Mouse (Mus musculus) kidney, adult 2 months (tissue): ENCODE results near the gene Atp6v1e1.

Experiments
- CTCF ChIP-seq: fragments of 200-500 bp; conservative IDR thresholded peaks from 2 replicates; pipeline ENCODE4 v1.5.1; 2011; ENCODE audit warnings: low read depth, mild to moderate bottlenecking, control low read depth, low read length, moderate library complexity, mixed read lengths; ENCODE audit not compliant: insufficient read depth, insufficient read length
- POLR2A ChIP-seq: fragments of 200-500 bp; IDR thresholded peaks from one replicate; pipeline ENCODE4 v1.6.1; 2011; ENCODE audit warnings: low read depth, low read length, control low read depth

DNA sequence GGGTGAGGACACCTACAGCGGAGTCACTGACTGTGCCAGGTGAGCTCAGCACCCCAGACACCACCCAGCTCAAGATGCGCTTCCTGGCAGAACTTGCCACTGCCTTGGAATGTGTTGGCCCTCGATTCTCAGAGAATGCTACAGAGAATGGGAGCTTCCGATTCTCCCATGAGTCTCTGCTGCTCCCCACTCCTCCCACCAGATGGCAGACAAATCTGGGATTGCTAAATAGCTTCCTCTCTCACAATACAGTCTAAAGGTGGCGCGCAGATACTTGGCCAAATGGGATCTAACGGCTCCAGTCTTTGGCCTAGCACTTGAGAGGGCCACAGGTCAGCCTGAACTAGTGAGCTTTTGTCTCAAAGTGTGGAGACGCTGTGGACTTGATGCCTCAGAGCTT lies 29.6 kb downstream of the Atp6v1e1 start:
- TF ChIP-seq CTCF: peak; percentile 27; the same call in 1 of the 2 replicates
- no peak for TF ChIP-seq POLR2A
